Mouse (Mus musculus) gastrocnemius, adult 18-20 months (tissue): ENCODE data around the gene Ppp1r18. TPM values are rescaled to one million over a fixed set of nuclear protein-coding genes. Genes with fewer than 3 reads are reported as not detected.

Source experiments
- DNase-seq: peaks from one replicate; pipeline ENCODE4 v3.0.0; 2021; ENCODE audit warnings: low spot score
- total RNA-seq, 2 experiments: library from RNA; stranded (reverse); gene quantifications; 2 replicates each; pipeline ENCODE4 v1.2.3; 2021

Gene Ppp1r18
- total RNA-seq, 2 experiments from 2014 or later, result 4.1 to 5.8 TPM

- no peak for DNase-seq
Measured at GRCm38 (mm10) chr17:35907609-35908008, 42.2 kb downstream of the Ppp1r18 start.

DNA sequence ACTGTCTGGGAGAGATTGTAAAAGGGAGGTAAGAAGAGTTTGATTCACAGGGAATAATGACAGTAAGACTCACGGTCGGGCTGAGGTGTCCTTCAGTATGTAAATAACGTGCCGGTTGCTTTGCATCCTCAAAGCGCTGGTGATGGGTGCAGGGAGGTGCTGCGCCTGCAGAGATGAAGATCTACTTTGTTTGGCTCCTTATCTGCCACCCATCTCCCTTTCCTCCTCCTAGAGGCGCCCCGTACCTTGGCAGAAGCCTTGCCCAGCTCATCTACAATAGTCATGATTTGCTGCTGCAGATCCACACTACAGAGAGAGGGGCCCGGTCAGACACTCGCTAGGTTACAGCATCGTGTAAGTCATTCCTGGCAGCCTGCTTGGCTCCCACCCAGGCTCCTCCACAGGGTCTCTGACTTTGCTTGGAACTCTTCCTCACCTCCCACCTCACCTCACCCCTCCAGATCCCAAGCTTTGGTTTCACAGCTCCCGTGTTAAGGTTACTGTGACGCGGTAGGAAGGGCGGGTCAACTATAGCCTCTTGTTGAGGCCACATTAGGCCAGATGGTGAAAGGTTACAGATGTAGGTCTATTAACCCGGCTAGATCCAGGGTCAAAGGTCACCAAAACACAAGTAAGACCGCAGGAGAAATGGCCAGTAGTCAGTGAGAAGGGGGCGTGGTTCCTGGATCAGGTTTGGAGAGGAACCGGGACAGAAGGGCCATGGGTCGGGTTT lies 44.0 kb downstream of the Ppp1r18 start:
- DNase-seq, result no peak

DNA sequence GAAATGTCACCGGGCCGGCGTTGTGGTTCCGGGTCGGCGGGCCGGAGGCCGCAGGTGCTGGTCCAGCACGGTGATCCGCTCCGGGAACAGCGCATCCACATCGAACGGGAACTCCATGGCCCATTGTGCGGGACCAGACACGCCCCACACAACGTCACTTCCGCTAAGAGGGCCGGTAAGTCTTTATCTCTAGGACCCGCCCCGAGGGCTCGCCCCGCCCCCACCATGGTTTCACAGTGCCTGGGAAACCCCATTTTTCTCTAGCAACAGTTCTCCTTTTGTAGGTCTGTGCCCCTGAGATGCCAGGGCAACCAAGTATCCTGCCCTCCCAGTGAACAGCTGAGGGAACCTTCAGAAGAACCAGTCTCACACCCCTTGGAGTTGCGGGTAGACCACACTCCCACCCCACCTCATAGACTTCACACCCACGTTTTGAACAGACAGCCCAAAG lies 44.6 kb downstream of the Ppp1r18 start, which contains the start of gene Atat1:
Gene Atat1 (minus strand): TSS at position 157 of the 451 bp plus-strand sequence.
- DNase-seq, result peak; percentile 93

GRCm38 (mm10) chr17:35914975-35915374 lies 49.6 kb downstream of the Ppp1r18 start:
- DNase-seq, result no peak

DNA sequence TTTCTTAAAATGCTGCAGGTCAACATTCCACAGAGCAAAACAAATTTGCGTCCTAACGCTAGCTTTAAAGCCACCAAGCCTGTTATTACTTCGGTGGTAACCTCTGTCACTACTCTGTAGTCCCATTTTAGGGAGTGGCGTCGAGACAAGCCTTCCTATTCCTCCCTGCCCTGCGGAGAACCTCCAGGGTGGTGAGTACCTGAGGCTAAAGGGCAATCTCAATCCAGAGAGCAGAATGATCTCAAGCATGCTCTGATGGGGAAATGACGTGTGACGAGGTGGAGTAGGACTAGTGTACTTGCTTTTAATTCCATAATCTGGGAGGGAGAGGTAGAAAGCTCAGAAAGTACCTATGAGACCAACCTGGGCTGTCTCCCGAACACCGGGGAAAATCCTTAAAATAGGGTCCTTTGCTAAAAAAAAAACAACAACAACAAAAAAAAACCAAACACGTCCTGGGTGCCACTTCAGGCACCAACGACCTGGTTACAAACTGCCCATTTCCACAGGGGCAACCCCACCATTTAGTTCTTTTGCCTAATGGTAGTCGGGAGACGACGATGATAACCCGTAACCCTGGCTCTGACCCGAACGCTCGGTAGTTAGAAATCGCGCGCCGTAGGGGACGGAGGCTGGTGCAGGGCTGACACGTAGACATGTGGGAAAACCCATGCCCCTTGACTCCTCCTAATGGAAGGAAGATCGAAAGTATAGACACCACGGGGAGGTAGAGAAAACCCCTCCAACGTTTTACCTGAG lies 50.3 kb downstream of the Ppp1r18 start:
- no peak for DNase-seq

DNA sequence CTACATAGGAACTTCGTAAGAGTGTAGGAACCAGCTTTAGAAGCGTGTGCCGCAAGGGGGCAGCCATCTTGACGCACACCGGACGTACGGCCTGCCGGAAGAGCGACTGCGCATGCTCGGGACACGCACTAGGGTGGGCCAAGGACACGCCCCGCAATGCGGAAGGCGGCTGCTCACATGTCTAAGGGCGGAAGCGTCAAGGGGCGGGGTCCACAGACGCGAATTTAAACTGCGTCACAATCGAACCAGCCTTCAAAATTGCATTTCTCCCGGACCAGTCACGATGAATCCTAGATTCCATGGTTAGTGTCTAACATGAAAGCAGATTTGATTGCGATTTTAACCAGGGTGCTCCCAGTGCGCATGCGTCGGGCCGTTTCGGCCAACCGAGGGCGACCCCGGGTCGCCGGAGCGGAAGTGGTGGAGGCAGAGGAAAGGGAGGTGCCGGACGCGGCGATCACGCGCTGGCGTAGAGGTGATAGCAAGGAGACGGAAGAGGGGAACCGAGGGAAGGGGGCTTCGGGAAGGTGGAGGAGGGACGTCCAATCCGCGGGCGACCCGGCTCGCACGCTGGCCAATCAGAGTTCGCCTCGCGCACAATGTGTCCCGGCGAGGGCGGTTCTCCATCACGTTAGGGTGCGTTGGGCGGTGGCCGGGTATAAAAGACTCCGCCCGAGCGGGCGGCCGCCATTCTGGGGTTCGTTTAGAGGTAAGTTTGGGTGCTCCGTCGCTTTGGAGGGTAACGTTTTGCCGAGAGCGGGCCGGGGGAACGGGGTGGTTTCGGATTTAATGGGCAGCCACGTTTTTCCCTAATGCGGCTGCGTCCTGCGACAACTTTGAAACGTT lies 51.1 kb downstream of the Ppp1r18 start, which contains the start of the genes Mrps18b and Ppp1r10:
Gene Mrps18b (minus strand): TSS at position 93 of the 846 bp plus-strand sequence.
Gene Ppp1r10 (plus strand): TSS at position 138 of the 846 bp plus-strand sequence.
- peak; percentile 99 for DNase-seq

- no peak for DNase-seq
Measured at GRCm38 (mm10) chr17:35917143-35917462, 51.7 kb downstream of the Ppp1r18 start.

GRCm38 (mm10) chr17:35917463-35918251 lies 52.3 kb downstream of the Ppp1r18 start:
- peak; percentile 50 for DNase-seq

DNA sequence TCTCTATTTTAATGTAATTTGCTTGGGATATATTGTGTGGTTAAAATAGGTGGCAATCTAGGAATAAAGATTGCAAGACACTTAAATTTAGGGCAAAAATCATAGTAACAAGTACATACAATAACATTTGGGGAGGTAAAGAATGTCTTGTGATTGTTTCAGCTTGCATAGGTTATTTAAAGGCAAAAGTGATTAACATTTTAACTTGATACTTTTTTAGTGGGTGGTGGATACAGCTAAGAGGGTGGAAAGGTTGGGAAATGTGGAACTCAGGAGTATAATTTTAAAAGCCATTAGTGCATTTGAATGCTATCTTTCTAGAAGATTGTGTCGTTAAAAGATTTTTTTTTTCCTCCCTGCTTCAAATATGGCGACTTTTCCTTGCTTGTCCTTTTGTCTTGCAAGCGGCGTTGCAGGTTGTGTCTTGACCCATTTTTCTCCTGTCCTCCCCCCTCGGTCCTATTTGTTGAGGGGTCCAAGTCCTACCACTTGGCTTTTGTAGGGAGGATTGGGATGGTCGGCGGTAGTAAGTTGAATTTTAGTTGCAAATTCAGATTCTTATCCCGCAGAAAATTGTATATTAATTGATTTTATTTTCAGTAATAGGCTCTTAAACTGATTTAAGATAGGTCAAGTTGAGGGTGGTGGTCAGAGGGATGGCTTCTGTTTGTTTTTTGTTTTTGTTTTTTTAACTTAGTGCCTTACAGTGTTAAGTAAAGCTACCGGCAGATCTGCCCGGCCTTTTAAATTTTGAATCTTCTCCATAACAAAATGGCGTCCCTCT lies 53.1 kb downstream of the Ppp1r18 start:
- DNase-seq, result peak; percentile 52

- peak; percentile 98 for DNase-seq
Measured at GRCm38 (mm10) chr17:35919060-35919715, 53.8 kb downstream of the Ppp1r18 start.

DNA sequence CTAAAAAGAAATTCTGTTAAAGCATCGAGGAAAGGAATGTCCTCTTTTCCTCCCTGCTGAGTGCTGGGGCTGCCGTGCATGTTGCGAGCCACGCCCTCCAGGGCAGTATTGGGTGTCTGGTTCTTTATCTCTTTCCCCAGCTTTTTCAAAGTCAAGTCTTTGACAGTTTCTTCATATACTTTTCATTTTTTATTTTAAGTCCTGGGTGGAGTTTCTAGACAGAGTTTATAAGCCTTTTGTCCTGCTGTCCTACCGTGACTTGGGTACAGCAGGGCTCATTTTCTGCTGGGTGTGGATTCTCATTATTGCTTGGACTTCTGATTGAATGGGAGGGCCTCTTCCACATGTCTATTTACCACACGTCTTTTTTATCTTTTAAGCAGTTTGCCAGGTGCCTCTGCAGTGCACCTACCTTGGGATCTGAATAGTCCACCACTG lies 54.5 kb downstream of the Ppp1r18 start:
- no peak for DNase-seq

GRCm38 (mm10) chr17:35920384-35920783 lies 55.0 kb downstream of the Ppp1r18 start:
- no peak for DNase-seq

DNA sequence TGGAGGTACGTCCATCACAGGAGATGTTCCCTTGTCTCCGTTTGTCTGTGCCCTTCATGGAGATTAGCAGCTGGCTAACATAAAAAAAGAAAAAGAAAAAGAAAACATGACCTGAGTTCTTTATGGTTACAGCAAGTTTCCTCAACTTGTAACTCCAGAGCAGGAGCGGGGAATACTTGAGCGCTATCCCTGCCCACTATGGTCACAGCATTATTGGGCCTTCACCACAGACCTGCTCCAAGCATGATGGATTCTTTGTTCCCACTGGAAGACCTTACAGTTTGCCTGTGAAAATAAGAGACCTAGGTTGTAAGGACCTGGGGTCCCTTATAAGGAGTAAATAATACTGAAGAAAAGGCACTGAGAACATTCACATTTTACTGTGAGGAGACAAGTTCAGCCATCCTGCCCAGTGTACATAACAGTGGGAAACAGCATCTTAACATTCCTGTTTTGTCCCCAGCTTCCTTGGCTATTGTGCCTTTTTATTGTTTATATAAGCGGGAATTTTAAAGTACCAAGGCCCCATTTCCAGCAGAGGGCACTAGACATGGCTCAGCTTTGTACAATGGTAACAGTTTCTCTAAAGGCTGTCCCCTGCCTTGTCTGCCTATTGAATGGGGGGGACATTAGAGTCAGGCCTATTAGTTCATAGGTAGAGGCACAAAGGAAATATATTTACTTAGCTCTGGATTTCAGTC lies 55.6 kb downstream of the Ppp1r18 start:
- peak; percentile 41 for DNase-seq

GRCm38 (mm10) chr17:35921710-35922109 lies 56.3 kb downstream of the Ppp1r18 start:
- DNase-seq, result no peak

DNA sequence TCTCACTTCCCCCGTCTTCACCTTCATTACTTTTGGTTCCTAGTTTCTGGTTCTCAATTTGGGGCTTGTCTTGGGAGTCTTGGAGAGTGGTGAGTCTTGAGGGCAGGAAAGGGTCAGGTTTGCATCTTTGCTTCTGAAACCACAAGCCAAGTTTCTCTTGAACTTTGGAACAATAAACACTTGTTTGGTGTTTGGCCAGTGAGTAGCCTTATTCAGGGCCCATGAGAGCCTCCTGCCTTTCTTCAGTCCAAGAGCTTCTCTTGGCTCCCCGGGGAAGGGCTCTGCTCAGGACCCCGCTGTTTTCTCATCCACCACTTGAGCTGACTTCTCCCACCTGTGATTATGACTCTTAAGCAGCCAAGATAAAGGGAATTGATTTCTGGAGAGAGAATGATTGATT lies 57.2 kb downstream of the Ppp1r18 start:
- DNase-seq, result no peak

DNA sequence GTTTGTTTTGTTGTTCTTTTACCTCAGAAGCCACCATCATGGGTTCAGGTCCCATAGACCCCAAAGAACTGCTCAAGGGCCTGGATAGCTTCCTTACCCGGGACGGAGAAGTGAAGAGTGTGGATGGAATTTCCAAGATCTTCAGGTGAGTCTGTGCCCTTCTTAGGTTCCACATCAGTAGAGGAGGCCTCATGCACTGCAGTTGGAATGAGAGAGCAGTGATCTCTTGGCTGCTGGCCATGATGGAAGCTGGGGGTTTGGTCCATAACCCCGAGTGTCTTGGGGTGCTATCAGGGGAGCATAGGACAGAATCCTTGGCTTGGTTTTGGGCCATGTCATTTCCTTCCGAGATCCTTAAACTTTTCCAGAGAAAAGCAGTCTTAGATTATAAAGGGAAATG lies 57.9 kb downstream of the Ppp1r18 start:
- DNase-seq, result no peak
